Mouse (Mus musculus): ENCODE data around the gene Rgma.
A peak's percentile ranks its signal among the peaks of the same experiment; 100 is the strongest.

Rgma gene

GRCm38 (mm10) chr7:73375257-73376100 lies at the start of gene Rgma:
TSS of gene Rgma (plus strand) at chr7:73375509.
- DNase-seq (ENCODE audit: low read depth, low spot score), result peak; percentile 72

- DNase-seq (ENCODE audit: low read depth, low spot score), result no peak
Measured at GRCm38 (mm10) chr7:73326236-73326635, 49.1 kb upstream of the Rgma start.

GRCm38 (mm10) chr7:73326680-73327079 lies 48.6 kb upstream of the Rgma start:
- DNase-seq (ENCODE audit: low read depth, low spot score), result no peak

- DNase-seq (ENCODE audit: low read depth, low spot score), result no peak
Measured at GRCm38 (mm10) chr7:73327193-73327592, 48.1 kb upstream of the Rgma start.

- no peak for DNase-seq (ENCODE audit: low read depth, low spot score)
Measured at GRCm38 (mm10) chr7:73327652-73328051, 47.7 kb upstream of the Rgma start.

GRCm38 (mm10) chr7:73328653-73329207 lies 46.6 kb upstream of the Rgma start:
- DNase-seq (ENCODE audit: low read depth, low spot score), result no peak

GRCm38 (mm10) chr7:73330754-73331153 lies 44.6 kb upstream of the Rgma start:
- no peak for DNase-seq (ENCODE audit: low read depth, low spot score)

GRCm38 (mm10) chr7:73331645-73332044 lies 43.7 kb upstream of the Rgma start:
- DNase-seq (ENCODE audit: low read depth, low spot score), result no peak

- DNase-seq (ENCODE audit: low read depth, low spot score), result peak; percentile 19
Measured at GRCm38 (mm10) chr7:73333398-73333988, 41.8 kb upstream of the Rgma start.

- no peak for DNase-seq (ENCODE audit: low read depth, low spot score)
Measured at GRCm38 (mm10) chr7:73334883-73335282, 40.4 kb upstream of the Rgma start.

- no peak for DNase-seq (ENCODE audit: low read depth, low spot score)
Measured at GRCm38 (mm10) chr7:73336380-73336779, 38.9 kb upstream of the Rgma start.

GRCm38 (mm10) chr7:73338353-73338752 lies 37.0 kb upstream of the Rgma start:
- DNase-seq (ENCODE audit: low read depth, low spot score), result no peak

- DNase-seq (ENCODE audit: low read depth, low spot score), result peak; percentile 36
Measured at GRCm38 (mm10) chr7:73343852-73344251, 31.5 kb upstream of the Rgma start.

- no peak for DNase-seq (ENCODE audit: low read depth, low spot score)
Measured at GRCm38 (mm10) chr7:73348585-73349124, 26.7 kb upstream of the Rgma start.

GRCm38 (mm10) chr7:73349158-73349557 lies 26.2 kb upstream of the Rgma start:
- no peak for DNase-seq (ENCODE audit: low read depth, low spot score)

GRCm38 (mm10) chr7:73355229-73355628 lies 20.1 kb upstream of the Rgma start:
- no peak for DNase-seq (ENCODE audit: low read depth, low spot score)

- no peak for DNase-seq (ENCODE audit: low read depth, low spot score)
Measured at GRCm38 (mm10) chr7:73356901-73357300, 18.4 kb upstream of the Rgma start.

- no peak for DNase-seq (ENCODE audit: low read depth, low spot score)
Measured at GRCm38 (mm10) chr7:73357626-73358025, 17.7 kb upstream of the Rgma start.

GRCm38 (mm10) chr7:73365511-73365910 lies 9.8 kb upstream of the Rgma start:
- DNase-seq (ENCODE audit: low read depth, low spot score), result no peak

GRCm38 (mm10) chr7:73365965-73366364 lies 9.3 kb upstream of the Rgma start:
- no peak for DNase-seq (ENCODE audit: low read depth, low spot score)

- DNase-seq (ENCODE audit: low read depth, low spot score), result no peak
Measured at GRCm38 (mm10) chr7:73367681-73368464, 7.4 kb upstream of the Rgma start.

GRCm38 (mm10) chr7:73369992-73370391 lies 5.3 kb upstream of the Rgma start:
- no peak for DNase-seq (ENCODE audit: low read depth, low spot score)

Measured in R1 (cell line).